Mouse (Mus musculus): ENCODE measurements around the gene Palm2. TPM values are rescaled to one million over a fixed set of nuclear protein-coding genes. Genes with fewer than 3 reads are reported as not detected.

Gene Palm2
- polyA plus RNA-seq, 1 experiment from 2014 or later = 1.3 TPM

DNA sequence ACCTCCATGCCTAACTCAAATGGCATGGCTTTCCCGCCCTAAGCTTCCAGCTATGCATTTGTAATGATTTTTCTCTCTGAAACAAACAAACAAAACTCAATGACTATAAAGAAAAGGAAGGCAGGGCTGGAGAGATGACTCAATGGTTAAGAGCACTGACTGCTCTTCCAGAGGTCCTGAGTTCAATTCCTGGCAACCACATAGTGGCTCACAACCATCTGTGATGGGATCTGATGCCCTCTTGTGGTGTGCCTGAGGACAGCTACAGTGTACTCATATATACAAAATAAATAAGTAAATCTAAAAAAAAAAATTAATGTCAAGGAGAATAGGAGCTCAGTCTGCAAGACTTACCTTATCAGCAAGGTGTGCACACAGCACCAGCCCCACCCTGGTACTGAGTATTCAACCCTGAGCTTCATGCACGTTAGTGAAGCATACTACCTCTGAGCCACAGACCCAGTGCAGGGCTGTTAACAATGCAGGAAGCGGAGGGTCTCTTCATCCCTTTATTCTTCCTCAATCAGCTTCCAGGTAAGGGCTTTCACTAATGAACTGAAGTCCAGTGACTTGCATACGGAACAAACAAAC, 12.9 kb downstream of the Palm2 start:
- WGBS = 61% methylated on average over 4 of the region's 4 CpGs

GRCm38 (mm10) chr4:57451896-57452295, 17.8 kb downstream of the Palm2 start:
- no peak for ATAC-seq
- Histone ChIP-seq H3K9me3 (replicated peaks) (no peaks in the 10 kb centered on the region), H3K9ac (no peak overlapping the region), H3K36me3 (ENCODE audit: poor library complexity, severe bottlenecking) (no peaks in the 10 kb centered on the region), H3K27me3 (no peaks in the 10 kb centered on the region), H3K27ac (no peak overlapping the region), H3K4me2 (no peak overlapping the region), H3K4me3 (no peak overlapping the region), H3K4me1 (no peaks in the 10 kb centered on the region)
- 32% methylated on average over 3 of the region's 3 CpGs for WGBS

More for the DNA sequence above, 12.9 kb downstream of the Palm2 start:
- H3K27ac ChIP-seq = no peak overlapping the region
- no peak overlapping the region for H3K4me2 ChIP-seq
- H3K4me1 ChIP-seq = no peaks in the 10 kb centered on the region
- no peak overlapping the region for H3K4me3 ChIP-seq
- H3K36me3 ChIP-seq (ENCODE audit: poor library complexity, severe bottlenecking) = no peaks in the 10 kb centered on the region
- ATAC-seq = no peak
- H3K9ac ChIP-seq = no peak overlapping the region
- H3K9me3 ChIP-seq (replicated peaks) = no peaks in the 10 kb centered on the region
- no peaks in the 10 kb centered on the region for H3K27me3 ChIP-seq

GRCm38 (mm10) chr4:57452661-57453060, 18.6 kb downstream of the Palm2 start:
- no peaks in the 10 kb centered on the region for H3K36me3 ChIP-seq (ENCODE audit: poor library complexity, severe bottlenecking)
- H3K4me1 ChIP-seq = no peaks in the 10 kb centered on the region
- no peak overlapping the region for H3K27ac ChIP-seq
- H3K4me2 ChIP-seq = no peak overlapping the region
- H3K4me3 ChIP-seq = no peak overlapping the region
- no peaks in the 10 kb centered on the region for H3K27me3 ChIP-seq
- H3K9me3 ChIP-seq (replicated peaks) = no peaks in the 10 kb centered on the region
- 98% methylated on average over 5 of the region's 5 CpGs for WGBS
- H3K9ac ChIP-seq = no peak overlapping the region
- no peak for ATAC-seq

GRCm38 (mm10) chr4:57462378-57462777, 28.3 kb downstream of the Palm2 start:
- no peaks in the 10 kb centered on the region for H3K36me3 ChIP-seq (ENCODE audit: poor library complexity, severe bottlenecking)
- no peak overlapping the region for H3K4me3 ChIP-seq
- ATAC-seq = no peak
- no peak overlapping the region for H3K9ac ChIP-seq
- H3K9me3 ChIP-seq (replicated peaks) = no peaks in the 10 kb centered on the region
- H3K27me3 ChIP-seq = no peaks in the 10 kb centered on the region
- H3K4me1 ChIP-seq = no peaks in the 10 kb centered on the region
- 58% methylated on average over 3 of the region's 3 CpGs for WGBS
- no peak overlapping the region for H3K4me2 ChIP-seq
- H3K27ac ChIP-seq = no peak overlapping the region

GRCm38 (mm10) chr4:57482435-57482834, 48.4 kb downstream of the Palm2 start:
- H3K9ac ChIP-seq = no peak overlapping the region
- H3K27ac ChIP-seq = no peak overlapping the region
- no peak overlapping the region for H3K4me2 ChIP-seq
- H3K4me3 ChIP-seq = no peak overlapping the region
- ATAC-seq = no peak
- H3K27me3 ChIP-seq = no peaks in the 10 kb centered on the region
- no peaks in the 10 kb centered on the region for H3K4me1 ChIP-seq
- 87% methylated on average over 7 of the region's 7 CpGs for WGBS
- no peaks in the 10 kb centered on the region for H3K9me3 ChIP-seq (replicated peaks)
- H3K36me3 ChIP-seq (ENCODE audit: poor library complexity, severe bottlenecking) = no peaks in the 10 kb centered on the region

DNA sequence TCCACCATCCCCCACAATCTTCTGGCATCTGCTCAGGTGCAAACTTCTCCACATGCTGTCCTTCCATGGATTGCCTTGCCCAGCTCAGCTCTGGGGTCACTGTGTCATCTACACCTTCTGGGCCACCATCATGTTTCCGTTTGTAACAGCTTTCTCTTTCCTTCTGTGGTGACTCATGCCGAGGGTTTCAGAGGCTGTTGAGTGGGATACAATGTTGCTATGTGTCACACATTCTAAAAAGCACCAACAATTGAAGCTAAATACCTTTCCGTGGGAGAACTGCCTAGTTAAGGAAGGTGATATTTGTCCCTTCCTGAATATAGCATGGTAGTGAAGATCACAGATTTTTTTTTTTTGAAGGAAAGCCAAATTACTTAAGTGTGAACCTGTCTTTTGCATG, 52.3 kb downstream of the Palm2 start:
- no peak for ATAC-seq
- Histone ChIP-seq H3K4me1 (no peaks in the 10 kb centered on the region), H3K27me3 (no peaks in the 10 kb centered on the region), H3K4me3 (no peak overlapping the region), H3K9ac (no peak overlapping the region), H3K4me2 (no peak overlapping the region), H3K36me3 (ENCODE audit: poor library complexity, severe bottlenecking) (no peaks in the 10 kb centered on the region), H3K27ac (no peak overlapping the region), H3K9me3 (replicated peaks) (no peaks in the 10 kb centered on the region)
- WGBS = 89% methylated on average over 3 of the region's 3 CpGs

DNA sequence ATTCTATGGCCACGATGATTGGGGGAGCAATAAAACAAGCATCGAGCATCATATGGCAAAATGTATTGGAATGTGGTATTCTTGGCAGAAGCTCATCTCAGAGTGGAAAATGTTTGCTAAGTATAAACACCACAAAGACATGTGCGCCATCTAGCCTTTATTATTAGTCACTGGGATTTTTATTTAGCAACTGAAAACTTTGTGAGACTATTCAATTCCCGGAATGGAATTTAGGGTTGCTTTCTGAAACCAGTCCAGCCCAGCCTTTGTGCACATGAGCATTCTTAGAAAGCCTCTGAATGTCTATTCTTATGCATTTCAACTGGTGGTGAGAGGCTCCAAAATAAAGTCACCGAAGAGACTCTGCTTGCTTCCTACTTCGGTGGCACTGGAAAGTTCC, 55.8 kb downstream of the Palm2 start:
- no peak overlapping the region for H3K27ac ChIP-seq
- H3K9me3 ChIP-seq (replicated peaks) = no peaks in the 10 kb centered on the region
- H3K4me1 ChIP-seq = no peaks in the 10 kb centered on the region
- H3K36me3 ChIP-seq (ENCODE audit: poor library complexity, severe bottlenecking) = no peaks in the 10 kb centered on the region
- H3K27me3 ChIP-seq = no peaks in the 10 kb centered on the region
- H3K4me3 ChIP-seq = no peak overlapping the region
- ATAC-seq = no peak
- 87% methylated on average over 6 of the region's 6 CpGs for WGBS
- H3K9ac ChIP-seq = no peak overlapping the region
- no peak overlapping the region for H3K4me2 ChIP-seq

DNA sequence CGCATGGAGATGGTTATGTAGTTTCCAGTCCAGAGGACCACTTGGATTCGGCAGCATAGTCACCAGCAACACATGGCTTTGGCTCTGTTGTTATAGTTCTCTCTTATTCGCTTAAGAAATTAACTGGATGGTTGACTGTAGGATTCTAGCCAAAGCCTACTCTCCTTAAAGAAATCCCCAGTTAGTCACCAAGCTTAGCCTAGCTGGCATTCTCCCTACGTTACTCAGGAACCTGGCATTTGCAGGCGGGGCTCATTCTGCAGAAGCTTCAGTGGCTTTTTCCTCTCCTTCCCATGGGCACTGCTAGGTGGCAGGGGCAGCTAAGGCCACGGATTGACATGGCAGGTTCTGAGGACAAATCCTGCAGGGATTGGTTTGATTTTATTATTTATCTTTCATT, 70.7 kb downstream of the Palm2 start:
- H3K27ac ChIP-seq = no peak overlapping the region
- 90% methylated on average over 6 of the region's 6 CpGs for WGBS
- H3K4me1 ChIP-seq = no peaks in the 10 kb centered on the region
- no peak for ATAC-seq
- H3K4me3 ChIP-seq = no peak overlapping the region
- no peaks in the 10 kb centered on the region for H3K9me3 ChIP-seq (replicated peaks)
- H3K36me3 ChIP-seq (ENCODE audit: poor library complexity, severe bottlenecking) = no peaks in the 10 kb centered on the region
- H3K4me2 ChIP-seq = no peak overlapping the region
- H3K27me3 ChIP-seq = no peaks in the 10 kb centered on the region
- no peak overlapping the region for H3K9ac ChIP-seq

- H3K27ac ChIP-seq = no peak overlapping the region
- ATAC-seq = no peak
- H3K9me3 ChIP-seq (replicated peaks) = no peaks in the 10 kb centered on the region
- no peak overlapping the region for H3K4me3 ChIP-seq
- H3K4me1 ChIP-seq = no peaks in the 10 kb centered on the region
- no peak overlapping the region for H3K4me2 ChIP-seq
- no peaks in the 10 kb centered on the region for H3K27me3 ChIP-seq
- H3K36me3 ChIP-seq (ENCODE audit: poor library complexity, severe bottlenecking) = no peaks in the 10 kb centered on the region
- H3K9ac ChIP-seq = no peak overlapping the region
- WGBS = 84% methylated on average over 3 of the region's 3 CpGs
Observed at GRCm38 (mm10) chr4:57510576-57510975, 76.5 kb downstream of the Palm2 start.

GRCm38 (mm10) chr4:57511734-57512133, 77.7 kb downstream of the Palm2 start:
- no peak overlapping the region for H3K27ac ChIP-seq
- WGBS = 93% methylated on average over 1 of the region's 1 CpGs

GRCm38 (mm10) chr4:57513241-57513933, 79.3 kb downstream of the Palm2 start:
- Histone ChIP-seq H3K9ac (no peak overlapping the region), H3K27ac (no peak overlapping the region), H3K27me3 (no peaks in the 10 kb centered on the region), H3K4me1 (no peaks in the 10 kb centered on the region), H3K9me3 (replicated peaks) (no peaks in the 10 kb centered on the region), H3K36me3 (ENCODE audit: poor library complexity, severe bottlenecking) (no peaks in the 10 kb centered on the region), H3K4me3 (no peak overlapping the region), H3K4me2 (no peak overlapping the region)
- WGBS = 87% methylated on average over 8 of the region's 8 CpGs
- ATAC-seq = no peak

More at GRCm38 (mm10) chr4:57511734-57512133, 77.7 kb downstream of the Palm2 start:
- H3K9ac ChIP-seq = no peak overlapping the region
- no peak for ATAC-seq
- no peaks in the 10 kb centered on the region for H3K4me1 ChIP-seq
- H3K4me3 ChIP-seq = no peak overlapping the region
- no peaks in the 10 kb centered on the region for H3K9me3 ChIP-seq (replicated peaks)
- H3K4me2 ChIP-seq = no peak overlapping the region
- H3K36me3 ChIP-seq (ENCODE audit: poor library complexity, severe bottlenecking) = no peaks in the 10 kb centered on the region
- no peaks in the 10 kb centered on the region for H3K27me3 ChIP-seq

DNA sequence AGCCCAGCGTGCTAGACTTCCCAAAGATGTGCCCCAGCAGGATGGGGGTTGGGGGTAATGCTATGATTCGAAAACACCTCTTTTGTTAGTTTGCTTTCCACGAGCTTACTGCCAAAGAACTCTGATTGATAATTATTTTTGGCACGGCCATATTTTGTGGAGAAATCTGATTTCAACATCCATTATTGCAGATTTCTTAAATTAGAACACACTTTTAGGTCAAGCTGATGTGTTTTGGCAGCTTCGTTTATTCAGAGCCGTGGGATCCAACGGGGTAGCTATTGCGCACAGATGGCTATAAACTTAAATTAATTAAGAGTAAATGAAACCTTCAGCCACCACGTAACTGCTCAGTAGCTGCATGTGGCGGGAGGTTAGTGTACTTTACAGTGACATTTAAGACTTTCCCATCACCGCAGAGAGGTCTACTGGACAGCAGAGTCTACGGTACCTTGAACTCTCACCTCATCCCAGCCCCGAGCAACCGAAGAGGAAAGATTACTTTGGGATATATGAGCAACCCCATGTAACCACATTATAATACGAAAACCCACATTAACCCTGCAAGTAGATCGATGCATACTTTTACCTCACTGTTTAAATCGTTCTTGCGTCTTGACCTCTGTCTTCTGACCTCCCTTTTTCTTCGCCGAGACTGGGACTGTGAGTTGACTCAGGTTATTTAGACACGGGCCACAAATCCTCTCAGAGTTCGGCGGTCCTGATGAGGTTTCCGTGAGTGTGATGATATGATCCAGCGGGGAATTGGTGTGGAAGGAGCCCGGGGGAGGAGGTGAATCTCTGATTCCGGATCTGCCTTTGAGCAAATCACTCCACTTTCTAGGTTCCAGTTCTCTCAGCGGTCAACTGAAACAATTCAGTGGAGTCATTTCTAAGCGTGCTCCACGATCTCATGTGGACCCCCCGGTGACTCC, 80.2 kb downstream of the Palm2 start:
- no peak overlapping the region for H3K4me3 ChIP-seq
- H3K27me3 ChIP-seq = no peaks in the 10 kb centered on the region
- H3K4me1 ChIP-seq = no peaks in the 10 kb centered on the region
- no peak for ATAC-seq
- WGBS = 87% methylated on average over 31 of the region's 31 CpGs
- no peaks in the 10 kb centered on the region for H3K9me3 ChIP-seq (replicated peaks)
- H3K27ac ChIP-seq = no peak overlapping the region
- no peak overlapping the region for H3K9ac ChIP-seq
- no peak overlapping the region for H3K4me2 ChIP-seq
- no peaks in the 10 kb centered on the region for H3K36me3 ChIP-seq (ENCODE audit: poor library complexity, severe bottlenecking)

Measured in forebrain, embryonic 13.5 days (tissue).